Mouse (Mus musculus) brain, adult 2 months (tissue): ENCODE measurements around the gene Zfp775.

Source experiments
- DNase-seq: peaks from one replicate; pipeline ENCODE4 v3.0.0; 2011; ENCODE audit warnings: low read depth, low spot score

The Zfp775 gene

DNA sequence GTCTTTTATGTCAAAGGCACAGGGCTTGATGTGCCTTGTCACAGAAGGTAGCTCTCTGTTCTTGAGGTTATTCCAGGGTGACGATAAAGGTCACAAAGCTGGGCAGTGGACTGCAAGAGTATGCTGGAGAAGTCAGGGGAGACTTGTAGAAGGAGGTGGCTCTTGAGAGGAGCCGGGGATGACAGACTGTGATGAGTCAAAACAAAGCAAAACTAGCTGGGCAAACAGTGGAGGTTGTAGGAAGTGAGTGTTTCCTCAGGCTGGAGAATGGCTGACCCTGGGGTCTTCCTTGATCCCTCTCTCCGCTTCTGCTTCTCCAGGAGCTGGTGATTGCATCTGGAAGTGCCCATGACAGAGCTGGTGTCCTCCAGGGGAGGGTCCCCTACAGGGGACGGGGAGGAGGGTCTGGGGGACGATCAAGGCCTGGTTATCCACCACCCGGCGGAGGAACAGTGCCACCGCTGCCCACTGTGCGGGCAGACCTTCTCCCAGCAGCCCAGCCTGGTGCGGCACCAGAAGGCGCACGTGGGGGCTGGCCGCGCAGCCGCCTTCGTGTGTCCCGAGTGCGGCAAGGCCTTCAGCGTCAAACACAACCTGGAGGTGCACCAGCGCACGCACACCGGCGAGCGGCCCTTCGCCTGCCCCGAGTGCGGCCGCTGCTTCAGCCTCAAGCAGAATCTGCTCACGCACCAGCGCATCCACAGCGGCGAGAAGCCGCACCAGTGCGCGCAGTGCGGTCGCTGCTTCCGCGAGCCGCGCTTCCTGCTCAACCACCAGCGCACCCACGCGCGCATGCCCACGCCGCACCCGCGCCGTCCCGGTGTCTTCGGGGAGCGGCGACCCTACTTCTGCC lies 27.2 kb downstream of the Zfp775 start:
- peak; percentile 70 for DNase-seq

DNA sequence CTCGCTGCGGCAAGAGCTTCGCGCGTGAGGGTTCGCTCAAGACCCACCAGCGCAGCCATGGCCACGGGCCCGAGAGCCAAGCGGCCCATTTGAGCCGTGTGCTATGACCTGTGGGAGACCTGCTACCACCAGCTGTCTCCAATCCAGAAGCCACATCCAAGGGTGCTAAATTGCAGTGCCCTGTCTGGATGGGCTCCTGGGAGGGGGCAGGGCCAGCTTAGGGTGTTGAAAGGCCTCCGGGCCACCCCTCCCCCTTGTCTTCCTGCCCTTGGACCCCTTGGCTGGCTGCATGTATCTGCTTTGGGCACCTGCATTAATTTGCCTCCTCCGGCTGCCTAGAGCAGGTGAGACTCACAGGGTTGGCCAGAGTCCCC lies 27.8 kb downstream of the Zfp775 start:
- DNase-seq, result no peak

DNA sequence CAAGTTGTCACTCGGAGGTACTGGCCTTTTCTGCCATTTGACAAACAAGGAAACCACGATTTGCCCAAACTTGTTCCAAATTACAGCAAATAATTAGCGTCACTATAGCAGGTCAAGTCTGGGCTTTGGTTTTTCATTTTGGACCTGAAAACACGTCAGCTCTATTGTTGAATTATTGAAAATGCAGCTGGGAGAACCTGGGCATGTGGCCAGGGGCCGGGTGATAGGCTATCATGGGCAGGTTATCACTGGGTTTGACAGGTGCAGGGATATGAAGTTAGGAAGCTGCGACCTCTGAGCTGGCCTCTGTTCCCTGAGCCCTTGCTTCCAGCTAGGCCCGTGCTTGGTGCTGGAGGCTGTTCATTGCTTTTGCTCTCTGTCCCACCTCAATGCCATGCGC lies 29.0 kb downstream of the Zfp775 start:
- no peak for DNase-seq

DNA sequence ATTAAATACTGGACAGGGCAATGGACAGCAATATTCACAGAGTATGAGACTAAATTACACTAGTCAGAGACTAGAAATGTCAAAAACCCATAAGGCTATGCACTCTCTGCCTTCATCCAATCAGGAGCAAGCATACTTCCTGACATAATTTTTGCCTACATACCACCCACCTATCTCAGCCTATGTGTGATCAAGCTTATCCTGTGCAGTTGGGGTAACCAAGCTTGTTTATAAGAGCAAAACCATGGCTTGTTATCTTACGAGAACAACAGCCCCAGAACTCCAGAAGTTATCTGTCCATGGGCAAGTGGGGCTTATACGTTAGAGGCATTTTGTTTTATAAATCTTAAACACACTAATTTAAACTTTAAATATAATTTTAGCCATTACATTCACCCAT lies 33.2 kb downstream of the Zfp775 start:
- DNase-seq, result no peak

DNA sequence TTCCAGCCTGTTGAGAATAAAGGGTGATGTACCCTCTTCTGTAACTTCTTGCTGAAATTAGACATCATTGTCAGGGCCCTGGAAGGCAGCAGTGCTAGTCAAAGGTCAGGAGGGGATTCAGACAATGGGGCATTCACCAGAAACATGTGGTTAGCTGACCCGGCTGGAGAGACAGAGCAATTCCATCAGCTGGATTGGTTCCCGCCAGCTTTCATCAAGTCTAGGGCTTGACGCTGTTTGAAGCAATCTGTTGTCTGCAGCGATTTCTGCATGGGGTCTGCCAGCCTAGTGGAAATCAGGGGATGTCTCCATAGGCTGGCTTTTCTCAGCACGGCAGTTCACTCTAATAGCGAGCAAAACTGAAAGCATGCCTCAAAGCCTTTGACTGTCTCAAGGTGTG lies 34.7 kb downstream of the Zfp775 start:
- peak; percentile 61 for DNase-seq

DNA sequence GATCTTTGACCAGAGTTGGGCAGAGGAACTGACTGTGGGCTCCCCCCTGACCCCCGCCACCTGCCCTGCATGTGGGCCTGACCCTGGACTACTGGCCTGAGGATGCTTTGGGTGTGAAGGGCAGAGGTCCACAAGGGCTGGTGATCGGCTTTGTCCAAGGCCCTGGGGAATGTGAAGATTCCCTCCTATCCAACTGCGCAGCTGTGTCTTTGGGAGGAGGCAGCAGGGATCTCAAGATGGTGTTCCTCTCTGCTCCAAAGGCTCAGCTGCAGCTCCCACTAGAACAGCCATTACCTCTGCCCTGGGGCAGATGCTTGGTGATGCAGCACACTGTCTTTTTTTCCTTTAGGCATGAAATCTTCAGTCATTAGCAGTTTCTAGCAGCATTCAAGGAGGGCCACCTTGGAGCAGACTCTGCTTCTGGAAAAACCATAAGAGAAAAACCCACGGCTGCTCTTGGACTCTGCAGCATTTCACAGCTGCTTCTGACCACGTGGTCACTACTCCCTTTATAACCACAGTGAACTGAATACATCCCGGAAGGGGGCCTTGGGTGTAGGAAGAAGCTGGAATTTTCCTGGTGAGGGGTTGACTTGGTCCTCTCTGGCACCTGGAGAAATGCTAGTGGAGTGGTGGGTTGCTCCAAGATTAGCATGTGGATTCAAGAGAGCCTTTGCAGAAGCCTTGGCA lies 36.1 kb downstream of the Zfp775 start:
- DNase-seq, result no peak

GRCm38 (mm10) chr6:48638553-48638952 lies 36.7 kb downstream of the Zfp775 start:
- DNase-seq, result no peak

GRCm38 (mm10) chr6:48641391-48641790 lies 39.5 kb downstream of the Zfp775 start:
- DNase-seq, result no peak

DNA sequence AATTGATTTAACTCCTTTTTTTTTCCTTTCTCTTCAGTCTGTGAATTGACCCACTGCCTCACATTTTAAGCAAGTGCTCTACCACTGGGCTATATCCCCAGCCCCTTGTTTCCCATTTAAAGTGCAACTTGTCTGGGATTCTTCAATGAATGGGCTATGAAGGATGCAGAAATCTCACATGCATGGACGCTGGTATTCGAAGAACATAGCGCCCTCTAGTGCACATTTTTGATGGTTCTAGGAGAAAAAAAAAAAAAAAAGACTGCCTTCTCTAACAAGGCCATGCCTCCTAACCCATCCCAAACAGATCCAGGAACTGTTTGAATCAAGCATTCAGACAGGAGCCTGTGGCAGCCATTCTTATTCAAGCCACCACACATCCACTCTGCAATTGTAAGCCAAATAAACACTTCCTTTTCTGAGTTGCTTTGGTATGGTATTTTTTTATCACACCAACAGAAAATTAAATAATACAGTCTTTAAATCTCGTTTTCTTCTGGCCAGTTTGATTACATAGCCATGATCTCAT lies 41.0 kb downstream of the Zfp775 start:
- DNase-seq, result peak; percentile 90

DNA sequence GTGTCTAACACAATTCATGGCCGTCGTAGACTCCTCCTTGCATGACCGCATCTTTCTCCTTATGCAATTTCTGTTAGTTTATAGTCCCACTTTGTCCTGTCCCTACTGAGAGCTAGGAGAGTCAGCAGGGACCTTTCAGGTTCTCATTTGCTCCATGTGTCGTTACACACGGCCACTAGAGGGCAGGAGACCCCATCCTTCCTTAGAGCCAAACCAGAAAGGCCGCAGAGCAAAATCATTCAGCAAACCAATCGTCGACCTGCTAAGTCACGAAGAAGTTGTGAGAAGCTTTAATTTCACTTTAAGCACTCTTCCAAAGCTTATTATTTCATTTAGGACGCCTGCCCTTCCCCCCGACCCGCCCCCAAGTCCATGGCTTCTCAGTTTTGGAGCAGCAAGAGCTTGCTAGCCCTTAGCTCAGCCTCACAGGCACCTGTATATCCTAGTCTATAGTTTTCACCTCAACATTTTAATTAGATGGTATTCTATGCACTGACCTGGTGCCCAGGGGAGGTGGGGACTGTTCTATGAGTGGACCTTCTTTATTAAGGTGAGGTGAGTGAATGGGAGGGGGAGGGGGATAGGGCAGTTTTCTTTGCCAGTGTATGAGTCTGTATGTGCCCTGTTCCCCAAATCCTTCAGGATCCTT lies 43.9 kb downstream of the Zfp775 start:
- DNase-seq, result peak; percentile 86

DNA sequence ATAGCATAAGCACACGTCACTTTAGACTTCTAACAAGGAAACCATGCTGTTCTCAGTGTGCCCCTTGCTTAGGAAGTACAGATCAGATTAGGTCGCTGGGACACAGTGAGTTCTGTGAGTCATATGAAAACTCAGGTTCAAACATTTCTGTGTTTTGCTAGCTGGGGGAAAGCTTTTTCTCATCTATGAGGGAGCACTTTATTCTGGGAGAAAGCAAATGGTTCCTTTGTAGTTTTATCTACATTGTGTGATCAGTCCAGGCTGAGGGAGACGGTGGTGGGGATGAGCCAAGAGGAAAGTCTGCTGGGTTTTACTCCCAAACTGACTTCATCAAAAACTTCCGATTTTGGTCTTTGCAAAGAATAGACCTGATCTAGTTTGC lies 44.4 kb downstream of the Zfp775 start:
- no peak for DNase-seq

DNA sequence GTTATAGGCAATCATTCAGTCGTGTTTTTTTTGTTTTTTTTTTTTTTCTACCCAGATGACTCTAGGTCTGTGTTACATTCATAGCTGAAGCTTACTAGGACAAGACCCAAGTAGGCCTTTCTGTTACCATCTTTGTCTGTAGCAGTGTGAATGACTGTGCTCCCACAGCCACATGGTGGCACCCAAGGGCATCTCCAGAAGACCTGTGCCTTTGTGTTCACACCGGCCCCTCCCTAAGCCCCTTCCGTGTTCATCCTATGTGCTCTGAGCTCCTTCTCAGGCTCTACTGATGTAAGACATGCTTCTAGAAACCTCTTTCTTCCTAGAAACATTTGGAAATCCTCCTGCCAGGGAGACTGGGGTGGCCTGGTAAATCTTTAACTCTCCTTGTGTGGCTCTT lies 45.1 kb downstream of the Zfp775 start, which contains the start of gene Gimap8:
Gimap8 (plus strand) TSS at position 240 of the 400 bp plus-strand sequence.
- DNase-seq, result peak; percentile 42

DNA sequence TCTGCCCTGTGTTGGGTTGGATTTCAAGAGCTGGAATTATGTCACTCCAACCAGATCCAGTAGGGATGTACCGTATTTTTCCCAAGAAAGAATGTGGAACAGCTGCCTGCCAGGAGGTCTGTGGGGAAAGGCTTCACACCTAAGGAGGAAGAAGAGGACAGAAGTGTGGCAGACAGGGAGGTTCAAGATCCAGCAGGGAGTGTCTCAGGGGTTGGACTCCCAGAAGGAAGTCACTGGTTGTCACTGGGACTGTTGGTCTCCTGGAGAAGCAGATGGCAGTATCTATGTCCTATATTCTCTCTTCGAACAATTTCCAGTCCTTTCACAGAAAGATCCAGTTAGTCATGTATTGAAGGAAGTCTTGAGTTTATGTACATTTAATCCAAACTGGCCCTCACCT lies 45.7 kb downstream of the Zfp775 start:
- no peak for DNase-seq

DNA sequence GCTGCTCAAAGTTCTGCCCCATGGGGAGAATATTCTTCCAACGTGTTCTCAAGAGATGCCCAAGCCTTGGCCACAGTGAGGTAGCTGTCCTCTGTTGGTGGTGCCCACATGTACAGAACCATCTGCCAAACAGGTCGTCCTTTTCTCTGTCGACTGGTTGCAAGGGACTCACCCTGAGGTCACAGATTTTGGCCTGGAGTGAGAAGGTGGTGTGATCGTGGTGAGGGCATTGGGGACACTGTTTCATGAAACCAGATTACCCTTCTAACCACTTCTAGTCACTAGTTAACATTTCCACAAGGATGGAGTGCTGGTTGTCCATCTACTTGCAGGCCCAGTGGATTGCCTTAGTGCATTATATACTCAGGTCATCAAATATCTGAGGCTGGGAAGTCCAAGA lies 46.9 kb downstream of the Zfp775 start:
- DNase-seq, result no peak

GRCm38 (mm10) chr6:48650041-48650440 lies 48.2 kb downstream of the Zfp775 start:
- no peak for DNase-seq

- DNase-seq, result no peak
These were observed 56.9 kb downstream of the Zfp775 start for GRCm38 (mm10) chr6:48658721-48659120.

DNA sequence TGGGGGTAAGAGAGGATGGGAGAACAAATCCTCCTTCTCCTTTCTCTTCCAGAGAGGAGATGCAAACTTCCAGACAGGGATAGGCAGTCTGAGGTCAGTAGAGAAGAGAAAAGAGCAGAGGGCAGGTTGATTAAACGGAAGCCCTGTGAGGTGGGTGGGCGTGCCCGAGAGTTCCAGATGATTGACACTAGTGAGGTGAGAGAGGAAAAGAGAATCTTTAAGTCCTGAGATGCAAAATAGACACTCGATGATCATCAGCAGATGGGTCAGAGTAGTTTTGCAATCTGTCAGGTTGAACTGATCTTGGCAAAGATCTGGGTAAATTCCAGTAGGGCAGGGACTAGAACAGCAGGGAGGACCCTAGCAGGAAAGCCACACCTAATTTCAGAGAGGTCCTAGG lies 62.9 kb downstream of the Zfp775 start:
- no peak for DNase-seq

- no peak for DNase-seq
These were observed 63.6 kb downstream of the Zfp775 start for GRCm38 (mm10) chr6:48665471-48665870.

DNA sequence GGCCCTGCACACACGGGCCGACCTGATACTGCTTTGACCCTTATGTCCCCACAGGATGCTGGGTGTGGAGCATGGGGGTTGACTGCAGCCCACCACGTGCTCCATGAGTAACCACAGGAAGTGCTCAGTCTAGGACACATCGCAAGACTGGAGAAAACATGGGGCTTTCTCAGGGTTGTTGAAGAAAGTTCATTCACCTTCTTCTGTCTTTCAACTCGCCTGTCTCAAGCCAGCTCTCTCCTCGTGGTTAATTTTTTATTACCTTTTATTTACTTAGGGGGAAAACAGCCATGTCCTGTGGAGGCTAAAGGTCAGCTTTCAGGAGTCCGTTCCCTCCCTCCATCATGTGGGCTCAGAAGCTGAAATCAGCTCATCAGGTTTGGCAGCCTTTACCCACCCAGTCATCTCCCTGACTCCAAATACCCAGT lies 64.3 kb downstream of the Zfp775 start:
- DNase-seq, result no peak

GRCm38 (mm10) chr6:48668022-48668421 lies 66.2 kb downstream of the Zfp775 start:
- no peak for DNase-seq

- DNase-seq, result no peak
These were observed 67.6 kb downstream of the Zfp775 start for GRCm38 (mm10) chr6:48669446-48669969.
